In genomic region chr7:122969231-122970032, GRCm38 (mm10) we compare ENCODE assay signal across 8 mouse cellular contexts. TPM values are rescaled to one million over a fixed set of nuclear protein-coding genes. Genes with fewer than 3 reads are reported as not detected.
A peak's percentile ranks its signal among the peaks of the same experiment; 100 is the strongest.
DNase-seq lines count a peak whose midpoint lies in the region; ATAC-seq and TF ChIP-seq lines count a peak whose summit lies in the region.

No protein-coding gene starts in this region.

- peak overlapping the region; percentile 92 for H3K27ac ChIP-seq in embryonic facial prominence, embryonic 13.5 days
- peak overlapping the region; percentile 94 for H3K27ac ChIP-seq in limb, embryonic 14.5 days (replicated peaks; ENCODE audit: low read depth, low read length)
- H3K27ac ChIP-seq in midbrain, postnatal 0 days (ENCODE audit: low read depth, low read length): peak overlapping the region; percentile 95

- peaks cover 11% of the 10 kb centered on the region for H3K36me3 ChIP-seq in embryonic facial prominence, embryonic 13.5 days
- H3K36me3 ChIP-seq in limb, embryonic 14.5 days (ENCODE audit: control insufficient read depth, insufficient read depth, low read length): peaks cover 13% of the 10 kb centered on the region
- H3K36me3 ChIP-seq in midbrain, postnatal 0 days (ENCODE audit: insufficient read depth, low read length): no peaks in the 10 kb centered on the region

- peak overlapping the region; percentile 79 for H3K4me2 ChIP-seq in embryonic facial prominence, embryonic 13.5 days
- H3K4me2 ChIP-seq in limb, embryonic 14.5 days (replicated peaks; ENCODE audit: low read depth, low read length, severe bottlenecking): peak overlapping the region; percentile 89
- peak overlapping the region; percentile 70 for H3K4me2 ChIP-seq in midbrain, postnatal 0 days (ENCODE audit: low read depth, low read length, poor library complexity, severe bottlenecking)

- H3K9ac ChIP-seq in embryonic facial prominence, embryonic 13.5 days: peak overlapping the region; percentile 100
- H3K9ac ChIP-seq in limb, embryonic 14.5 days (ENCODE audit: low read depth, low read length, severe bottlenecking): peak overlapping the region; percentile 100
- peak overlapping the region; percentile 100 for H3K9ac ChIP-seq in midbrain, postnatal 0 days (replicated peaks; ENCODE audit: low read length, poor library complexity, severe bottlenecking)

- H3K4me3 ChIP-seq in embryonic facial prominence, embryonic 13.5 days: peak overlapping the region; percentile 99
- peak overlapping the region; percentile 96 for H3K4me3 ChIP-seq in limb, embryonic 14.5 days (replicated peaks; ENCODE audit: low read length)
- peak overlapping the region; percentile 88 for H3K4me3 ChIP-seq in midbrain, postnatal 0 days (ENCODE audit: low read depth, low read length)

- WGBS in embryonic facial prominence, embryonic 13.5 days: under 1% methylated on average over 62 of the region's 62 CpGs
- 1% methylated on average over 62 of the region's 62 CpGs for WGBS in limb, embryonic 14.5 days
- WGBS in midbrain, postnatal 0 days: under 1% methylated on average over 62 of the region's 62 CpGs

- peak; percentile 93; the same call in 1 of the 2 replicates for TF ChIP-seq POLR2A in limb, embryonic 14.5 days (IDR thresholded peaks at IDR 0.05; ENCODE audit: borderline replicate concordance, extremely low read depth, insufficient read depth, insufficient read length)

- peaks cover 19% of the 10 kb centered on the region for H3K4me1 ChIP-seq in embryonic facial prominence, embryonic 13.5 days
- H3K4me1 ChIP-seq in limb, embryonic 14.5 days (ENCODE audit: control insufficient read depth, insufficient read depth, low read length): peaks cover 19% of the 10 kb centered on the region
- H3K4me1 ChIP-seq in midbrain, postnatal 0 days (ENCODE audit: insufficient read depth, low read length): no peaks in the 10 kb centered on the region

- peak; percentile 97 for DNase-seq in 3134 (ENCODE audit: extremely low read depth, insufficient read length, low spot score)
- DNase-seq in adrenal gland, postnatal 36 days: peak; percentile 94 to 96
- DNase-seq in heart, adult 8-10 months (ENCODE audit: low spot score): peak; percentile 88
- DNase-seq in kidney, adult 9 months: peak; percentile 92
- peak; percentile 92 for DNase-seq in limb, embryonic 14.5 days (ENCODE audit: low spot score)
- peak; percentile 97 for DNase-seq in midbrain, postnatal 0 days (ENCODE audit: low spot score)
- peak; percentile 87 to 92 for DNase-seq in spleen, postnatal 14 days (ENCODE audit: low spot score in 2 of 2)

- H3K9me3 ChIP-seq in embryonic facial prominence, embryonic 13.5 days: no peaks in the 10 kb centered on the region
- H3K9me3 ChIP-seq in limb, embryonic 14.5 days (ENCODE audit: control insufficient read depth, low read length): no peaks in the 10 kb centered on the region
- H3K9me3 ChIP-seq in midbrain, postnatal 0 days (ENCODE audit: low read length): no peaks in the 10 kb centered on the region

- peak; percentile 98 for ATAC-seq in embryonic facial prominence, embryonic 13.5 days (ENCODE audit: insufficient number of reproducible peaks, insufficient read depth, low FRiP score, low TSS enrichment, low read depth)
- ATAC-seq in limb, embryonic 14.5 days (ENCODE audit: low FRiP score, low read depth): peak; percentile 98
- ATAC-seq in midbrain, postnatal 0 days (ENCODE audit: low FRiP score): peak; percentile 98

- TF ChIP-seq CTCF in midbrain, postnatal 0 days (IDR thresholded peaks at IDR 0.05): peak; percentile 43

- H3K27me3 ChIP-seq in embryonic facial prominence, embryonic 13.5 days: no peaks in the 10 kb centered on the region
- no peaks in the 10 kb centered on the region for H3K27me3 ChIP-seq in limb, embryonic 14.5 days (ENCODE audit: control insufficient read depth, insufficient read depth, low read length)
- no peaks in the 10 kb centered on the region for H3K27me3 ChIP-seq in midbrain, postnatal 0 days (ENCODE audit: insufficient read depth, low read length)

RNA-seq across cellular contexts. Expression of gene Rbbp6, which starts 3.9 kb away (rescaled TPM):
- total RNA-seq in adrenal gland, postnatal 36 days (2021): 10 to 100 TPM; 56.5 to 63.1 TPM
- polyA plus RNA-seq in embryonic facial prominence, embryonic 13.5 days (2015; fragmentation: Nextera tagmentation; extraction: Ambion mirVana): 41.0 and 42.7 TPM in 2 replicates
- total RNA-seq in heart, adult 8-10 months (2022): 10 to 100 TPM; 26.0 to 34.3 (median 29.9) TPM
- 44.6 and 66.1 TPM in 2 replicates for polyA plus RNA-seq in limb, embryonic 14.5 days (2012; rRNA removed)
- 34.4 and 40.1 TPM in 2 replicates for polyA plus RNA-seq in limb, embryonic 14.5 days (2014; fragmentation: Nextera tagmentation; extraction: Ambion mirVana)
- 33.7 and 42.9 TPM in 2 replicates for total RNA-seq in midbrain, postnatal 0 days (2014; rRNA removed)
- polyA plus RNA-seq in midbrain, postnatal 0 days (2015; fragmentation: Nextera tagmentation; extraction: Ambion mirVana): 17.3 and 22.9 TPM in 2 replicates

Comparison
In these comparisons a context has a peak if more than half of its experiments do, and no peak if none do; other contexts are left out.
1. Peak in every context shown above with its lines: DNase-seq, ATAC-seq, H3K4me3 ChIP-seq and H3K27ac ChIP-seq.